Mouse (Mus musculus): ENCODE data around the gene Ace2. TPM values are rescaled to one million over a fixed set of nuclear protein-coding genes. Genes with fewer than 3 reads are reported as not detected.

The Ace2 gene
- polyA plus RNA-seq, 1 experiment from 2014 or later = 18.6 TPM

- WGBS = 64% methylated on average over 2 of the region's 2 CpGs
- peaks cover 3% of the 10 kb centered on the region; the same call in 1 of the 2 replicates for H3K27me3 ChIP-seq (ENCODE audit: control insufficient read depth, insufficient read depth, low read length)
- no peak overlapping the region for H3K9ac ChIP-seq (ENCODE audit: low read length)
- H3K4me3 ChIP-seq (replicated peaks; ENCODE audit: low read length) = no peak overlapping the region
- no peak overlapping the region for H3K4me2 ChIP-seq (ENCODE audit: low read depth, low read length)
- ATAC-seq (ENCODE audit: insufficient read depth, low FRiP score) = no peak
- no peak overlapping the region for H3K27ac ChIP-seq (ENCODE audit: low read length)
- H3K36me3 ChIP-seq (ENCODE audit: control insufficient read depth, insufficient read depth, low read length) = no peaks in the 10 kb centered on the region
- no peaks in the 10 kb centered on the region for H3K4me1 ChIP-seq (ENCODE audit: control insufficient read depth, insufficient read depth, low read length)
- no peaks in the 10 kb centered on the region for H3K9me3 ChIP-seq (replicated peaks; ENCODE audit: control insufficient read depth, low read length)
These were observed 82.9 kb downstream of the Ace2 start for GRCm38 (mm10) chrX:164221989-164222388.

DNA sequence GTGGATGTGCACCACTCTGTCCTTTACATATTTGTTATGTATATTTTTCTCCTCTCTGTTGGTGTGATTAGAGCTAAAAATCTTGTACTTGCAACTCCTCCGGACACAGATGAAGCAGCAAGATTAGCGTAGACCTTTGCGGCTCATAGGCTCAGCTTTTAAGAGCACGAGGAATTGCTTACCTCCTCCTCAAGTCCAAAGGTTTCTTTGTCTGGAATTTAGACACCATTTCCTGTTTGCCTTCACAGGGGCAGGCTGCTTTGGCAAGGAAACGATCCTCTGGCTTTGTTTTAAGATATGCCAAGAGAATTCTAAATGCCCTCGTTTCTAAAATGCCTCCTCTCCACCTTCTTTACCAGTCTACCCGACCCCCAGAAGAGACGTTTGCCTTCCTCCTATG is 94.2 kb downstream of the Ace2 start:
- Histone ChIP-seq H3K36me3 (ENCODE audit: control insufficient read depth, insufficient read depth, low read length) (no peaks in the 10 kb centered on the region), H3K4me2 (ENCODE audit: low read depth, low read length) (no peak overlapping the region), H3K9me3 (replicated peaks; ENCODE audit: control insufficient read depth, low read length) (no peaks in the 10 kb centered on the region), H3K27me3 (ENCODE audit: control insufficient read depth, insufficient read depth, low read length) (no peaks in the 10 kb centered on the region), H3K4me1 (ENCODE audit: control insufficient read depth, insufficient read depth, low read length) (no peaks in the 10 kb centered on the region), H3K27ac (ENCODE audit: low read length) (no peak overlapping the region), H3K4me3 (replicated peaks; ENCODE audit: low read length) (no peak overlapping the region), H3K9ac (ENCODE audit: low read length) (no peak overlapping the region)
- 53% methylated on average over 8 of the region's 8 CpGs for WGBS
- no peak for ATAC-seq (ENCODE audit: insufficient read depth, low FRiP score)

Other genes starting within 250 kb of the Ace2 start
- gene Ap1s2, start 230.3 kb upstream of the Ace2 start, polyA plus RNA-seq (2015; fragmentation: Nextera tagmentation; extraction: Ambion mirVana) = 23.3 and 24.1 TPM in 2 replicates
- gene Zrsr2, start 180.7 kb upstream of the Ace2 start, polyA plus RNA-seq (2015; fragmentation: Nextera tagmentation; extraction: Ambion mirVana) = 42.8 and 49.3 TPM in 2 replicates
- gene Car5b, start 111.3 kb upstream of the Ace2 start, polyA plus RNA-seq (2015; fragmentation: Nextera tagmentation; extraction: Ambion mirVana) = 3.0 TPM in 2 replicates
- gene Siah1b, start 62.8 kb upstream of the Ace2 start, polyA plus RNA-seq (2015; fragmentation: Nextera tagmentation; extraction: Ambion mirVana) = 13.6 and 19.0 TPM in 2 replicates
- gene Cltrn, start 50.5 kb upstream of the Ace2 start, polyA plus RNA-seq (2015; fragmentation: Nextera tagmentation; extraction: Ambion mirVana) = 5.8 and 7.2 TPM in 2 replicates
- 0.70 and 0.89 TPM in 2 replicates for gene Bmx, start 118.9 kb downstream of the Ace2 start, polyA plus RNA-seq (2015; fragmentation: Nextera tagmentation; extraction: Ambion mirVana)
- gene Pir, start 130.0 kb downstream of the Ace2 start, polyA plus RNA-seq (2015; fragmentation: Nextera tagmentation; extraction: Ambion mirVana) = 10.5 and 10.9 TPM in 2 replicates
- 8.3 and 9.9 TPM in 2 replicates for gene Vegfd, start 234.0 kb downstream of the Ace2 start, polyA plus RNA-seq (2015; fragmentation: Nextera tagmentation; extraction: Ambion mirVana)

Data from stomach, embryonic 16.5 days (tissue).